Mouse (Mus musculus) liver, adult 2 months (tissue): ENCODE results near the gene Rasal1. TPM values are rescaled to one million over a fixed set of nuclear protein-coding genes. Genes with fewer than 3 reads are reported as not detected.

ENCODE experiments used
- DNase-seq: peaks from one replicate; pipeline ENCODE4 v3.0.0-alpha.2; 2011; ENCODE audit warnings: low read depth, low spot score; ENCODE audit errors: extremely low read depth
- H3K27ac ChIP-seq: fragments of 200-500 bp; replicated peaks from 2 replicates; pipeline ENCODE4 v1.5.1; 2012; ENCODE audit warnings: low read depth, mild to moderate bottlenecking, control low read depth, inconsistent platforms, low read length; ENCODE audit not compliant: insufficient read depth
- H3K27me3 ChIP-seq: fragments of 200-500 bp; 2 replicates; pipeline ENCODE4 v1.6.1; 2012; ENCODE audit warnings: mild to moderate bottlenecking, moderate library complexity, low read length, inconsistent platforms; ENCODE audit not compliant: control insufficient read depth, insufficient read depth
- H3K36me3 ChIP-seq: fragments of 200-500 bp; 2 replicates; pipeline ENCODE4 v1.6.1; 2012; ENCODE audit warnings: low read length, inconsistent platforms; ENCODE audit not compliant: control insufficient read depth, insufficient read depth
- H3K4me1 ChIP-seq: fragments of 200-500 bp; 2 replicates; pipeline ENCODE4 v1.6.1; 2011; ENCODE audit warnings: low read length; ENCODE audit not compliant: control insufficient read depth, insufficient read depth
- H3K4me3 ChIP-seq: fragments of 200-500 bp; 2 replicates; pipeline ENCODE4 v1.5.1; 2011; ENCODE audit warnings: low read depth, mild to moderate bottlenecking, control low read depth, low read length, moderate library complexity; ENCODE audit not compliant: insufficient read depth
- H3K79me2 ChIP-seq: fragments of 200-500 bp; 2 replicates; pipeline ENCODE4 v1.6.1; 2012; ENCODE audit warnings: inconsistent platforms, mild to moderate bottlenecking, low read length, moderate library complexity; ENCODE audit not compliant: control insufficient read depth, insufficient read depth
- H3K9ac ChIP-seq: fragments of 200-500 bp; 2 replicates; pipeline ENCODE4 v1.6.1; 2012; ENCODE audit warnings: low read depth, mild to moderate bottlenecking, control low read depth, inconsistent platforms, low read length
- CTCF ChIP-seq: fragments of 200-500 bp; IDR thresholded peaks from 2 replicates; pipeline ENCODE4 v1.5.1; 2011; ENCODE audit warnings: low read depth, low read length, control low read depth
- POLR2A ChIP-seq: fragments of 200-500 bp; IDR thresholded peaks from 2 replicates; pipeline ENCODE4 v1.6.1; 2011; ENCODE audit warnings: low read length, control low read depth; ENCODE audit not compliant: insufficient read depth; ENCODE audit errors: extremely low read depth
- WGBS: fragments of 180-500 bp; shearing (Covaris S2); methylation state at CpG from one replicate; pipeline ENCODE4 v1.1.7; 2018; 5-methylcytosine and 5-hydroxymethylcytosine counted together
- polyA plus RNA-seq: library from polyadenylated mRNA; depleted of rRNA; stranded (reverse); fragments of >200 nt; gene quantifications from 2 replicates; pipeline ENCODE4 v1.2.3, GENCODE M21; 2012; rRNA removed
- total RNA-seq: library from RNA; depleted of rRNA; stranded (reverse); fragments of >200 nt; gene quantifications from 2 replicates; pipeline ENCODE4 v1.2.3, GENCODE M21; 2014; rRNA removed

Rasal1 gene
- total and polyA plus RNA-seq, 2 experiments: 0.09 to 0.95 TPM

DNA sequence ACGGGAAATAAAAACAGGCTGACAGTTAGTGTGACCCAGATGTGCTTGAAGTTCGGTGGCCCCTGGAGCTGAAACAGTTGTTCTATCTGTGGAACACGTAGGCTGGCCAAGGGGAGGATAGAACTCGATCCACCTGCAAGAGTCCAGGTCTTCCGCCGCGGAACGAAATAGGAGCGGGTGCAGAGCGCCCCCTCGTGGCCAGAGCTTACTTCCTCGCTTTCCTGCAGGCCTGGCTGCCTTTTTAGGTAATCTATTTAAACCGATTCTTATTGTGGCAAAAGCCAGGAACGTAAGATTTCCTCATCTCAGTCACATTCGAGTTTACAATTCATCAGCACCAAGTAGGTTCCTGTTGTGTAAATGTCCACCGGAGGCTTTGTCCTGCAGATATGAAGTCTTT lies 65.7 kb downstream of the Rasal1 start:
- no peaks in the 10 kb centered on the region for H3K36me3 ChIP-seq
- peaks cover 17% of the 10 kb centered on the region for H3K27me3 ChIP-seq
- peak; percentile 19 for DNase-seq
- H3K4me1 ChIP-seq: no peaks in the 10 kb centered on the region
- WGBS: 2% methylated on average over 16 of the region's 16 CpGs
- no peaks in the 10 kb centered on the region for H3K79me2 ChIP-seq
- H3K27ac ChIP-seq: no peak overlapping the region
- TF ChIP-seq CTCF (peak; percentile 90), POLR2A (no peak)
- no peak overlapping the region for H3K9ac ChIP-seq
- no peak overlapping the region for H3K4me3 ChIP-seq

DNA sequence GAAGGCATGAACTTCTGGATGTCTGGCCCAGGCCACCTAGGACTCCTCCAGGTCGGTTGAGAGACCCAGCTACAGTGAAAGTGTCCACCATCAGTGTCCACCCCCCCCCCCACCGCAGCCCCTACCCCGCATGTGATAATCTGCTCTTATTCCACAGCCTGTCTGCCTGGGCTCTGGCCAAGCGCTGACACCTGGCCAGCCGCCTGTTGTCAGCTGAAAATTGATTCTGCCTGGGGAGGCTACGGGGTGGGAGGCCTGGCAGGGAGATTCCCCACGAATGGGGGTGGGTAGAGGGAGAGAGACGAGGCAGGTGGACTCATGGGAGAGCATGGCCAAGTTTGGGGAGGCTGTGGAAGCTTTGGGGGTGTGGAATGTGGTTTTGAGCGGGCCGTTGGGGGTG lies 68.5 kb downstream of the Rasal1 start:
- no peak overlapping the region for H3K27ac ChIP-seq
- 63% methylated on average over 10 of the region's 10 CpGs for WGBS
- no peaks in the 10 kb centered on the region for H3K4me1 ChIP-seq
- H3K36me3 ChIP-seq: no peaks in the 10 kb centered on the region
- H3K79me2 ChIP-seq: no peaks in the 10 kb centered on the region
- no peaks in the 10 kb centered on the region for H3K27me3 ChIP-seq
- no peak for TF ChIP-seq POLR2A
- no peak for TF ChIP-seq CTCF
- no peak overlapping the region for H3K4me3 ChIP-seq
- no peak for DNase-seq
- H3K9ac ChIP-seq: no peak overlapping the region

DNA sequence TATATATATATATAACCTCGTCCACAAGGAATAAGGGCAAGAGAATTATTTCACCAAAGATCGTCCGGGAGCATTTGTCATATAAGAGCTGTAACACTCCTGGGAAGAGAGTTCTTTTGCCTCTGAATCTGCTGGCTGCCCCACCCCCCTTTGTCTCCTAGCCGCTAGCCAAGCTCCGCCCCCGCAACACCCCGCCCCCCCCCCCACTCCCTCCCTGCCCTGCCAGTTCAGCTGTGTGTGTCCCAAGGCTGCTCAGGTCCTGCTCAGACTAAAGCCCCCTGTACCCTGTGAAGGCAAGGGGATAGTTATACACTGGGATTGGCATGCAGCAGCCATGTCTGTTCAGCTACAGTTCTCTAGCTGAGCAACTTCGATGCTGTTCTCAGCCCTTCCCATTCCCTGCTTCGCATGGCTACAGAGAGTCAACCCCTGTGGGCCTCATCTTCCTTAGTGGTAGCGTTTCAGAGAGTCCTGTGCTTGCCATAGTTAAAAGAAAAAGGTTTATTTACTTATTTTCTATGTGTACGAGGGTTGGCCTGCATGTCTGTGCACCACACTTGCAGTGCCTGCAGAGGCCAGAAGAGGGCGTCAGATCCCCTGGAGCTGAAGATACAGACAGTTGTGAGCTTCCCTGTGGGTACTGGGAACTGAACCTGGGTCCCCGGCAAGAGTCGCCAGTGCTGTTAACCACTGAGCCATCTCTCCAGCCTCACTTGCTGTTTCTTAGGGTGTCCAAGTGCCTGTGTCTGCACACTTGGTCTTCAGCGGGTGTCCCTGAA lies 70.2 kb downstream of the Rasal1 start:
- H3K9ac ChIP-seq: no peak overlapping the region
- H3K79me2 ChIP-seq: no peaks in the 10 kb centered on the region
- no peak for DNase-seq
- no peak overlapping the region for H3K27ac ChIP-seq
- WGBS: 55% methylated on average over 15 of the region's 15 CpGs
- TF ChIP-seq POLR2A (no peak), CTCF (0 out of 2 replicates have a peak, but pooled peaks have one; percentile 6)
- H3K4me1 ChIP-seq: no peaks in the 10 kb centered on the region
- H3K36me3 ChIP-seq: no peaks in the 10 kb centered on the region
- H3K27me3 ChIP-seq: no peaks in the 10 kb centered on the region
- H3K4me3 ChIP-seq: no peak overlapping the region

DNA sequence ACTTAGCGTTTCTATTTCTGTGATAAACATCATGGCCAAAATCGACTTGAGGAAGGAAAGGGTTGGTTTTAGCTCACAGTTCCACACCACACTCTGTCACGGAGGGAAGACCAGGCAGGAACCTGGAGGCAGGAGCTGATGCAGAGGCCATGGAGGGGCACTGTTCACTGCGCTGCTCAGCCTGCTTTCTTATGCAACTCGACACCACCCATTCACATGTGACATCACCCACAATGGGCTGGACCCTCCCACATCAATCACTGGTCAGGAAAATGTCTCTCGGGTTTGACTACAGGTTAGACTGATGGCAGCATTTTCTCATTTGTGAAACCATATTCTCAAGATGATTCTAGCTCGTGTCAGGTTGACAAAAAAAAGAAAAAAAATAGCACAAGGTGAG lies 72.4 kb downstream of the Rasal1 start:
- H3K4me1 ChIP-seq: no peaks in the 10 kb centered on the region
- H3K79me2 ChIP-seq: no peaks in the 10 kb centered on the region
- DNase-seq: no peak
- 47% methylated on average over 7 of the region's 7 CpGs for WGBS
- no peak overlapping the region for H3K27ac ChIP-seq
- no peak overlapping the region for H3K4me3 ChIP-seq
- TF ChIP-seq POLR2A (no peak), CTCF (no peak)
- H3K27me3 ChIP-seq: no peaks in the 10 kb centered on the region
- no peaks in the 10 kb centered on the region for H3K36me3 ChIP-seq
- no peak overlapping the region for H3K9ac ChIP-seq

DNA sequence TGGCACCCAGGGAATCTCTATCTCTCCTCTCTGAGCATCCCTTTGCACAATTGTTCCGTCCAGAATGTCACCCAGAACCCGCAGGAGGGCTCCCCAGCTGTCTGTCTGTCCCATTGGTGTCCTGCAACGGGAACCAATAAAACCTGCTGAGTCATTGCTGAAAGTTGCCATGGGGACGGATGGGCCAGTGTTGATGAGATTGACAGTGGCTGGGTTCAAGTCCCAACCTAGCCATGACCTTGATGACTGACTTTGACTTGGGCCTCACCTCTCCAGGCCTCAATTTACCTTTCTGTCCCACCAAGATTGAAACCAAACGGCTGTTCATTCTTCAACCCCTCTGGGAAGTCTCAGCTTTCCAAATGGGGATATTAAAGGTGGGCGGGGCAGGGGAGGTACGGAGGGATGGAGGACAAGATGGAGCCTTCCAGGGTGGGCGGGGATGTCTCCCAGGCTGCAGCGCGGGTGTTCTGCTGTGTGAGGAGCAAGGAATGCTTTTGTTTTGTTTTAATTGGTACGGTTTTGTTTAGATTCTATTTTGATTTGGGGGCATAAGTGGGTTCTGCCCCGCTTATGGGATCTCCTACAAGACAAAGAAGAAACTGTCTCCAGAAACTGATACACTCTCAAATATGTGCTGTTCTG lies 77.3 kb downstream of the Rasal1 start:
- no peak overlapping the region for H3K4me3 ChIP-seq
- no peaks in the 10 kb centered on the region for H3K36me3 ChIP-seq
- 0 out of 2 replicates have a peak, but pooled peaks cover 2% of the 10 kb centered on the region for H3K27me3 ChIP-seq
- no peaks in the 10 kb centered on the region for H3K79me2 ChIP-seq
- no peak for TF ChIP-seq CTCF
- TF ChIP-seq POLR2A: no peak
- H3K4me1 ChIP-seq: no peaks in the 10 kb centered on the region
- DNase-seq: no peak
- 66% methylated on average over 12 of the region's 12 CpGs for WGBS
- H3K27ac ChIP-seq: no peak overlapping the region
- no peak overlapping the region for H3K9ac ChIP-seq

Other genes with a start within 250 kb of the Rasal1 start
- gene Lhx5, start 217.1 kb upstream of the Rasal1 start, total RNA-seq: not detected in 2 replicates
- not detected in 2 replicates for gene Lhx5, start 217.1 kb upstream of the Rasal1 start, polyA plus RNA-seq
- gene Sdsl, start 176.0 kb upstream of the Rasal1 start, total RNA-seq: 11.7 and 23.2 TPM in 2 replicates
- gene Sdsl, start 176.0 kb upstream of the Rasal1 start, polyA plus RNA-seq: 18.6 and 25.9 TPM in 2 replicates
- gene Sds, start 172.3 kb upstream of the Rasal1 start, total RNA-seq: 410 and 645 TPM in 2 replicates
- 648 and 709 TPM in 2 replicates for gene Sds, start 172.3 kb upstream of the Rasal1 start, polyA plus RNA-seq
- gene Plbd2, start 145.2 kb upstream of the Rasal1 start, total RNA-seq: 18.1 and 28.9 TPM in 2 replicates
- gene Plbd2, start 145.2 kb upstream of the Rasal1 start, polyA plus RNA-seq: 41.9 and 42.0 TPM in 2 replicates
- 40.6 and 78.9 TPM in 2 replicates for gene Slc8b1, start 137.6 kb upstream of the Rasal1 start, total RNA-seq
- gene Slc8b1, start 137.6 kb upstream of the Rasal1 start, polyA plus RNA-seq: 47.6 and 52.4 TPM in 2 replicates
- gene Tpcn1, start 60.1 kb upstream of the Rasal1 start, total RNA-seq: 7.6 and 11.5 TPM in 2 replicates
- gene Tpcn1, start 60.1 kb upstream of the Rasal1 start, polyA plus RNA-seq: 51.9 and 78.1 TPM in 2 replicates
- gene Iqcd, start 59.8 kb upstream of the Rasal1 start, total RNA-seq: 0.09 TPM in 1 of 2 replicates, not detected in the other
- 0.15 and 0.22 TPM in 2 replicates for gene Iqcd, start 59.8 kb upstream of the Rasal1 start, polyA plus RNA-seq
- gene Rita1, start 36.2 kb upstream of the Rasal1 start, total RNA-seq: 4.4 and 5.9 TPM in 2 replicates
- 9.1 and 10.5 TPM in 2 replicates for gene Rita1, start 36.2 kb upstream of the Rasal1 start, polyA plus RNA-seq
- gene Ddx54, start 36.1 kb upstream of the Rasal1 start, total RNA-seq: 15.2 and 19.8 TPM in 2 replicates
- 24.2 and 24.6 TPM in 2 replicates for gene Ddx54, start 36.1 kb upstream of the Rasal1 start, polyA plus RNA-seq
- gene Cfap73, start 14.6 kb upstream of the Rasal1 start, total RNA-seq: not detected in 2 replicates
- not detected in 2 replicates for gene Cfap73, start 14.6 kb upstream of the Rasal1 start, polyA plus RNA-seq
- gene Dtx1, start 63.1 kb downstream of the Rasal1 start, total RNA-seq: 0.65 and 1.4 TPM in 2 replicates
- gene Dtx1, start 63.1 kb downstream of the Rasal1 start, polyA plus RNA-seq: 0.75 and 1.3 TPM in 2 replicates
- gene Oas2, start 101.0 kb downstream of the Rasal1 start, total RNA-seq: 1.8 and 1.9 TPM in 2 replicates
- 1.3 and 5.4 TPM in 2 replicates for gene Oas2, start 101.0 kb downstream of the Rasal1 start, polyA plus RNA-seq
- 0.87 and 1.4 TPM in 2 replicates for gene Oas3, start 128.8 kb downstream of the Rasal1 start, total RNA-seq
- gene Oas3, start 128.8 kb downstream of the Rasal1 start, polyA plus RNA-seq: 0.91 and 1.7 TPM in 2 replicates
- not detected in 2 replicates for gene Oas1e, start 146.7 kb downstream of the Rasal1 start, total RNA-seq
- gene Oas1e, start 146.7 kb downstream of the Rasal1 start, polyA plus RNA-seq: not detected in 2 replicates
- gene Oas1c, start 163.7 kb downstream of the Rasal1 start, total RNA-seq: 1.5 TPM in 2 replicates
- 0.39 and 1.6 TPM in 2 replicates for gene Oas1c, start 163.7 kb downstream of the Rasal1 start, polyA plus RNA-seq
- not detected in 2 replicates for gene Oas1f, start 198.6 kb downstream of the Rasal1 start, total RNA-seq
- not detected in 2 replicates for gene Oas1f, start 198.6 kb downstream of the Rasal1 start, polyA plus RNA-seq
- not detected in 2 replicates for gene Oas1h, start 212.6 kb downstream of the Rasal1 start, total RNA-seq
- gene Oas1h, start 212.6 kb downstream of the Rasal1 start, polyA plus RNA-seq: not detected in 2 replicates
- gene Oas1g, start 238.8 kb downstream of the Rasal1 start, total RNA-seq: 3.5 and 4.3 TPM in 2 replicates
- gene Oas1g, start 238.8 kb downstream of the Rasal1 start, polyA plus RNA-seq: 0.73 and 2.9 TPM in 2 replicates